Mouse (Mus musculus): Measurements from ENCODE around the gene Tlr5.

The Tlr5 gene

DNA sequence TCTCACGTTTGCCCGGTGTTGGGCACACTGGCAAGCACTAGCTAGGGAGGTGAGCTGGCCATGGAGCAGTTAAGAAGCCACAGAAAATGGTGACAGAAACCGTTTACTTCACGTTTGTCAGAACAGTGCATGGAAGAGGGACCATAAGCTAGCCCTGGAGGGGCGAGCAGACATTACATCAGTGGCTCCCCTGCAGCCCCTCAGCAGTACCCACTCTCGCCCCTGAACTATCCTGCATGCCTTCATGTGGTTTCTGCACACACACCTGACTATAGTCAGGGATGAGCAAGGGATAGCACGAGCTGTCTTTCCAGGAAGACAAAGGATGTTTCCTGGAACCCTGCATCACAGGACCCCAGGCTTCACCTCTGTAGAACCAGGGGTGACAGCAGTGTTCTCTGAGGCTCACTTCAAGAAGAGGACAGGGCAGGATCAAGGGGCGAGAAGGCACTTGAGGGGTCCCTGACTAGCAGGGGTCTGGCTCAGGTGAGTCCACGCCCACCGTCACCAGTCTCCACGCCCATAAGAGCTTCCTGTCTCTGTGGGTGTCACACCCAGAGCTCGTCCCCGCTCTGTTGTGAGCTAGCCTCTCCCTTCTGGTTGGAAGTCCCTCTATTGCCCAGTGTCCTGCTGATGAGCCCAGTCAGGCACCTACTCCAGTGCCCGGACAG is 35.6 kb downstream of the Tlr5 start:
- no peak for DNase-seq (ENCODE audit: low read depth, low spot score)

GRCm38 (mm10) chr1:182991002-182991778 is 36.6 kb downstream of the Tlr5 start:
- no peak for DNase-seq (ENCODE audit: low read depth, low spot score)

All from WW6 (cell line).